Mouse (Mus musculus) embryonic fibroblast, embryonic 13.5 days (primary cell): ENCODE results near the gene Gm20388.

ENCODE experiments used
- CTCF ChIP-seq: IDR thresholded peaks from 2 replicates; pipeline ENCODE4 v1.5.1; 2011; ENCODE audit warnings: mild to moderate bottlenecking, control low read depth, low read length, moderate library complexity, borderline replicate concordance; ENCODE audit not compliant: insufficient read depth
- POLR2A ChIP-seq: IDR thresholded peaks from 2 replicates; pipeline ENCODE4 v1.6.1; 2011; ENCODE audit warnings: low read depth, mild to moderate bottlenecking, control low read depth, low read length, moderate library complexity

DNA sequence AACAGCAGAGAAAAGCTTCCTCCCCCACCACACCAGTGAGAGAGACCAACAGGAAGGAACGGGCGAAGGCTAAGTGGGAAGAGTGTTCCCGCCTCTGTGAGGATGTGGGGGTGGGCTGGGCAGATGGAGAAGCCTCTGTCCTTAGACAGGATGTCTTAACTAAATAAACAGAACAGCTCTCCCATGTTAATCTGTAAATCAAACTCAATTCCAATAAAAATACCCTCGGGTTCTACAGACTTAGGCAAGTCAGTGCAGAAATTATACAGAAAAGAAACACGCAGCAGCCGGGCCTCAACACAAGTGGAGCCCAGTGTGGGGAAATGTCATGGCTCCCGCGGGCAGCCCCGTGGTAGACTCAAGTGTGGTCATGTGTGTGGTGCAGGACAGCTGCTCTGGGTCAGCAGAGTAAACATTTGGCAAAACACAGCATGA, 3240.1 kb downstream of the Gm20388 start:
- TF ChIP-seq CTCF (no peak), POLR2A (no peak)
